Mouse (Mus musculus) thymus, postnatal 10 days (tissue): ENCODE measurements around the gene Gm28576.
"Not testable (repeated sequence)": the region's sequence is repeated elsewhere in the genome, so short reads cannot be mapped to it uniquely, and the experiment has no call there.

Experiments
- DNase-seq, 2 experiments: peaks; one replicate each; pipeline ENCODE4 v3.0.0; 2021; ENCODE audit warnings: low spot score in 2 of 2

Gene Gm28576

DNA sequence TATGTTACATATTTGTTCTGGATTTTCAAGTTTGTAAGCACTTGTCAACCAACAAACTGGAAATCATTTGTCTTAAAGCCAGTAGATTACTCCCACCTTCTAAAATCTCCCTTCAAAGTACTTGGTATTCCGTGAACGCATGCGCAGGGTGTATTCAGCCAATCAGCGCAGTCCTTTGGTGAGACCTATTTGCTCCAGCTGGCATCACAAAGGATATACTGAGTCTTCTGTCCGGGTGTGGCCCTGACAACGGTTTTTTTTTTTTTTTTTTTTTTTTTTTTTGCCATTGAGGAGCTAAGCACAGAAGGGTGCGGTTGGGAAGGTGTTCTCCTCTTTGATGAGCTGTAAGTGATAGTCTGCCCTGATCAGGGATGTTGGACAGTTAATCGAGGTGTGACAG is at the start of gene Gm28576:
Gm28576 (plus strand) TSS at position 301 of the 400 bp plus-strand sequence.
- not testable (repeated sequence) for DNase-seq
